Mouse (Mus musculus) megakaryocyte-erythroid progenitor cell, adult 5-6 weeks (primary cell): ENCODE measurements around the gene Gm7714. TPM values are rescaled to one million over a fixed set of nuclear protein-coding genes. Genes with fewer than 3 reads are reported as not detected.
"Not testable (repeated sequence)": the region's sequence is repeated elsewhere in the genome, so short reads cannot be mapped to it uniquely, and the experiment has no call there.

Source experiments
- ATAC-seq: replicated peaks from 2 replicates; pipeline ENCODE4 v1.8.0; 2016; ENCODE audit warnings: mild to moderate bottlenecking, inconsistent platforms; ENCODE audit not compliant: severe bottlenecking, poor library complexity, low FRiP score, low TSS enrichment
- total RNA-seq, 2 experiments: library from RNA; stranded (forward) in 1 of 2; stranded (reverse) in 1 of 2; fragments of 200-1000, 215-1000 nt in 1 of 2; fragments of >200 nt in 1 of 2; fragmentation: Nextera tagmentation in 1 of 2; gene quantifications; 2 replicates each; pipeline ENCODE4 v1.2.3; 2014 to 2017

The Gm7714 gene
- total RNA-seq (2014; fragmentation: Nextera tagmentation), result not detected in 2 replicates
- total RNA-seq (2017), result not detected in 2 replicates

DNA sequence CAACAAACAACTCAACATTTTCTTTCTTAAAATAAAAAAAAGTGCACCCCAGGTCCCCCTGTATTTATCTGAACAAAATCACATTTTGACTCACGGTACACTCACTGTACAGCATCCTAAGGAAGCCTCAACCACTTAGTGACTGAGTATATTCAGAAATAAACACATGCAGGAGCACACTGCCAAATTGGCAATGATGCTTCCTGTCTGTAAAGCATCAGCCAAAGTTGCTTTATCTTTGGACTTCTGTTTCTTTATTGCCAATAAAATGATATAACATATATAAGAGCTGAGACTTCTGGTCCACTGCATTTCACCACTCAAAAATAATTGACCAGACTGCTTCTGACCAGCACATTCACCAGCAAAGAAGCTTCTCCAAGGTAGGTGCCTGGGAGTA is at the start of gene Gm7714:
Gm7714 (plus strand) TSS at position 301 of the 400 bp plus-strand sequence.
- no peak for ATAC-seq

DNA sequence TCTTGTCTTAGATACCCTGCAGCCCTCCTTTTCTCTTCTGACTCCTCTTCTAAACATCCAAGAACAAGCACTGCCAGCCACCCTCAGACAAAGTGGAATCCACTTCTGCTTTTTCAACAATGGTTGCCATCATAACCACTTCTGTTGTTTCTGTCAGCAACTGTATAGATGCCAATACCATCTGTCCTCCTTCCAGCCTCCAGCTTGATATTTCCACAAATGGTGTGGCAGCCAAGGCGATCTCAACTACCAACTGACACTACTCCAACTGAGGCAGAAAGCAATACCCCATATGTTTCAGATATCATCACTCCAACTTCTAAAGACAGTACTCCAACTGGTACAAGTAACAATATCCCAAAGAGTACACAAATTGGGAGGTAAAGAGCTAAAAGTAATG is 12.2 kb upstream of the Gm7714 start:
- ATAC-seq, result no peak

DNA sequence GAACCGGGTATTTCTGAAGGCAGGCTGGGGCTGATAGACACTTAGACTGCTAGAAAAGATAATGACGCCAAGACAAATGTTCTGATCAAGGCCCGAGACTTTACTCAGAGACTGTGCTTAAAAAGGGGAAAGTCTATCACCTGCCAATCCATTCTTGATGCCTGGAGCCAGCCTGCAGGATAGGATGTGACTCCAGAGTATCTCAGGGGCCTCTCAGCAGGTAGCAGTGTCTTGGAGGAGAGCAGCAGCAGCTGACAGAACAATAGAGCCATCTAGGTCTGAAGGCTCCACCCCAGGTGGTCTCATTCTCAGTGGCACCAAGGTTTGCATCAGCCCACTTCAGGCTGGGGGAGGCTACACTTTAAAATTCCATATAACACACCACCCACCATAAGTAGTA is 42.6 kb downstream of the Gm7714 start:
- ATAC-seq, result not testable (repeated sequence)

DNA sequence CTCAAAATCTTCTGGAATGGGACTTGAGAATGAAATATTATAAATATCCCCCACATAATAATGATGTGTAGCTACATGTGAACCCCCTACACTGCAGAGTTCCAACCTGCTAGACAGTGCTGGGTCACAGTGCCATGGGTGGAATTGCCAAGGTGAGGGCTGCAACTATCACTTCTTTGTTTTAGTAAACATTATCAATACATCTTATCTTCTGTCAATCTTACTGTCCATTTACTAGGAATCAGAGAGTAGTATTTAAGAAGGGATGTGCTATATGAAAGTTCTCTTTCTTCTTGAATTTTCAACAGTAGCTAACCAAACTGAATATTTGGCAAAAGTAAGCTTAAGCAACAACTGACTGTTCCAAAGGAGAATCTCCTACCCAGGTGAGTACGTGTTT is 48.3 kb downstream of the Gm7714 start, which contains the start of gene Prol1:
Prol1 (plus strand) TSS at position 301 of the 400 bp plus-strand sequence.
- ATAC-seq, result no peak

Other genes with a start within 250 kb of the Gm7714 start
- gene Smr2, start 182.4 kb upstream of the Gm7714 start, total RNA-seq (2014; fragmentation: Nextera tagmentation), result not detected in 2 replicates
- not detected in 2 replicates for gene Smr2, start 182.4 kb upstream of the Gm7714 start, total RNA-seq (2017)
- gene Gm11116, start 157.4 kb upstream of the Gm7714 start, total RNA-seq (2014; fragmentation: Nextera tagmentation), result not detected in 2 replicates
- not detected in 2 replicates for gene Gm11116, start 157.4 kb upstream of the Gm7714 start, total RNA-seq (2017)
- not detected in 2 replicates for gene Gm11115, start 114.8 kb upstream of the Gm7714 start, total RNA-seq (2014; fragmentation: Nextera tagmentation)
- not detected in 2 replicates for gene Gm11115, start 114.8 kb upstream of the Gm7714 start, total RNA-seq (2017)
- not detected in 2 replicates for gene Prol1, start 48.4 kb downstream of the Gm7714 start, total RNA-seq (2014; fragmentation: Nextera tagmentation)
- gene Prol1, start 48.4 kb downstream of the Gm7714 start, total RNA-seq (2017), result not detected in 2 replicates
- gene Amtn, start 107.2 kb downstream of the Gm7714 start, total RNA-seq (2014; fragmentation: Nextera tagmentation), result not detected in 2 replicates
- gene Amtn, start 107.2 kb downstream of the Gm7714 start, total RNA-seq (2017), result not detected in 2 replicates
- gene Ambn, start 187.1 kb downstream of the Gm7714 start, total RNA-seq (2014; fragmentation: Nextera tagmentation), result not detected in 2 replicates
- gene Ambn, start 187.1 kb downstream of the Gm7714 start, total RNA-seq (2017), result not detected in 2 replicates
- gene Enam, start 219.1 kb downstream of the Gm7714 start, total RNA-seq (2014; fragmentation: Nextera tagmentation), result not detected in 2 replicates
- gene Enam, start 219.1 kb downstream of the Gm7714 start, total RNA-seq (2017), result not detected in 2 replicates